Mouse (Mus musculus) ES-E14 (cell line): ENCODE data around the gene Pde6h. TPM values are rescaled to one million over a fixed set of nuclear protein-coding genes. Genes with fewer than 3 reads are reported as not detected.

Experiments
- DNase-seq: peaks from one replicate; pipeline ENCODE4 v3.0.0-alpha.2; 2013; ENCODE audit warnings: low read depth, low spot score
- H3K27ac ChIP-seq: 2 replicates; pipeline ENCODE4 v1.5.1; 2012; ENCODE audit warnings: low read depth, mild to moderate bottlenecking, low read length, moderate library complexity, mixed read lengths; ENCODE audit not compliant: poor library complexity, insufficient read depth, severe bottlenecking
- H3K36me3 ChIP-seq: 2 replicates; pipeline ENCODE4 v1.6.1; 2012; ENCODE audit warnings: mild to moderate bottlenecking, low read length, moderate library complexity, mixed read lengths; ENCODE audit not compliant: control insufficient read depth, poor library complexity, insufficient read depth, severe bottlenecking
- H3K4me1 ChIP-seq, 2 experiments: fragments of 150-350 bp in 1 of 2; sonication (generic) in 1 of 2; 2 replicates each; pipeline ENCODE4 v1.6.1; 2012; ENCODE audit warnings: low read length in 2 of 2, mild to moderate bottlenecking in 1 of 2, mixed read lengths in 1 of 2; ENCODE audit not compliant: control insufficient read depth in 2 of 2, insufficient read depth in 2 of 2, poor library complexity in 1 of 2
- H3K4me3 ChIP-seq, 2 experiments: fragments of 150-350 bp in 1 of 2; sonication (generic) in 1 of 2; 2 replicates each; pipeline ENCODE4 v1.5.1; 2012; ENCODE audit warnings: low read length in 2 of 2, low read depth in 1 of 2, mild to moderate bottlenecking in 1 of 2, mixed read lengths in 1 of 2; ENCODE audit not compliant: insufficient read depth in 1 of 2, poor library complexity in 1 of 2, severe bottlenecking in 1 of 2
- H3K9ac ChIP-seq: 2 replicates; pipeline ENCODE4 v1.6.1; 2012; ENCODE audit warnings: low read depth, mild to moderate bottlenecking, low read length, mixed read lengths; ENCODE audit not compliant: poor library complexity, insufficient read depth, severe bottlenecking
- H3K9me3 ChIP-seq: fragments of 150-350 bp; sonication (generic); 2 replicates; pipeline ENCODE4 v1.6.1; 2012; ENCODE audit warnings: low read depth, mild to moderate bottlenecking, low read length; ENCODE audit not compliant: control insufficient read depth, insufficient read depth
- CHD2 ChIP-seq: IDR thresholded peaks from 2 replicates; pipeline ENCODE4 v1.6.1; 2014; ENCODE audit warnings: mild to moderate bottlenecking, low read depth, low read length, inconsistent platforms
- HCFC1 ChIP-seq: IDR thresholded peaks from 2 replicates; pipeline ENCODE4 v1.6.1; 2012; ENCODE audit warnings: low read length, inconsistent platforms, borderline replicate concordance; ENCODE audit not compliant: insufficient read depth
- MAFK ChIP-seq: IDR thresholded peaks from 2 replicates; pipeline ENCODE4 v1.6.1; 2014; ENCODE audit warnings: mild to moderate bottlenecking, low read depth, low read length, inconsistent platforms; ENCODE audit not compliant: insufficient read depth
- ZC3H11A ChIP-seq: IDR thresholded peaks from 2 replicates; pipeline ENCODE4 v1.6.1; 2012; ENCODE audit warnings: low read depth, mild to moderate bottlenecking, inconsistent platforms, low read length, borderline replicate concordance
- ZNF384 ChIP-seq: IDR thresholded peaks from 2 replicates; pipeline ENCODE4 v1.6.1; 2012; ENCODE audit warnings: low read depth, low read length, inconsistent platforms
- in situ Hi-C, 2 experiments: fragments of 600-800 bp; cut with MboI; formaldehyde crosslinking; loops; one replicate each; pipeline ENCODE4 v1.15.1; 2025; ENCODE audit warnings: low sequenced_read_pairs in 2 of 2, inconsistent platforms in 1 of 2; ENCODE audit not compliant: unreplicated experiment in 2 of 2
- total RNA-seq: library from RNA; depleted of rRNA; stranded (reverse); fragments of 300-350 nt; gene quantifications from 2 replicates; pipeline ENCODE4 v1.2.3, GENCODE M21; 2012

Pde6h gene
- total RNA-seq, 1 experiment: 0.45 TPM

DNA sequence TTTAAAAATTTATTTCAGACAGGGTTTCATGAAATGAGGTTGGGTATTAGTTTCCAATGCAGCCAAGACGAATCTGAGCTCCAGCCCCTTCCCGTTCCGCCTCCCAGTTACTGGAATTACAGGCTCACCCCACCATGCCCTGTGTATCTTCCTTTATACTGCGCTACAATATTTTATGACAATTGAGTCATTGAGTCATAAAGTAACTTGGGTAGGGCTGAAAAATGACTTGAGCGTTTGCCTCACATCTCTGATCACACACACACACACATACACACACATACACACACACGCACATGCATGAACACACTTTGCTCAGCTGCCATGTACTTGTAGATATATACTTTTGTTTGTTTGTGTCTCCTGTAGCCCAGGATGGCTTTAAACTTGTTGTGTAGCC, 9.4 kb upstream of the Pde6h start:
- TF ChIP-seq CHD2 (no peak), MAFK (no peak), ZNF384 (no peak), HCFC1 (no peak), ZC3H11A (no peak)
- Histone ChIP-seq H3K36me3 (no peaks in the 10 kb centered on the region), H3K27ac (no peak overlapping the region), H3K4me1 (no peaks in the 10 kb centered on the region), H3K9me3 (no peaks in the 10 kb centered on the region), H3K9ac (no peak overlapping the region), H3K4me3 (no peak overlapping the region)
- no peak for DNase-seq
- in situ Hi-C loops: no loop called here

- no peak for TF ChIP-seq CHD2
- TF ChIP-seq ZC3H11A: no peak
- no peak for TF ChIP-seq MAFK
- TF ChIP-seq ZNF384: no peak
- TF ChIP-seq HCFC1: no peak
- in situ Hi-C loops: no loop called here
- DNase-seq: no peak
- H3K9me3 ChIP-seq: no peaks in the 10 kb centered on the region
- H3K4me3 ChIP-seq: no peak overlapping the region
- no peak overlapping the region for H3K9ac ChIP-seq
- no peaks in the 10 kb centered on the region for H3K4me1 ChIP-seq
- no peak overlapping the region for H3K27ac ChIP-seq
- H3K36me3 ChIP-seq: no peaks in the 10 kb centered on the region
These were observed 7.8 kb upstream of the Pde6h start for GRCm38 (mm10) chr6:136915721-136916395.

- no peak overlapping the region for H3K4me3 ChIP-seq
- H3K9ac ChIP-seq: no peak overlapping the region
- H3K4me1 ChIP-seq: no peaks in the 10 kb centered on the region
- TF ChIP-seq MAFK (no peak), CHD2 (no peak), ZC3H11A (no peak), ZNF384 (no peak), HCFC1 (no peak)
- in situ Hi-C loops: no loop called here
- no peak overlapping the region for H3K27ac ChIP-seq
- no peaks in the 10 kb centered on the region for H3K9me3 ChIP-seq
- DNase-seq: no peak
- H3K36me3 ChIP-seq: no peaks in the 10 kb centered on the region
These were observed 5.7 kb upstream of the Pde6h start for GRCm38 (mm10) chr6:136917885-136918284.

- no peak overlapping the region for H3K9ac ChIP-seq
- TF ChIP-seq MAFK: no peak
- TF ChIP-seq ZC3H11A: 0 out of 2 replicates have a peak, but pooled peaks have one; percentile 8
- no peak for TF ChIP-seq HCFC1
- no peak for TF ChIP-seq ZNF384
- TF ChIP-seq CHD2: no peak
- no peak for DNase-seq
- in situ Hi-C loops: no loop called here
- H3K4me1 ChIP-seq: no peaks in the 10 kb centered on the region
- no peaks in the 10 kb centered on the region for H3K9me3 ChIP-seq
- H3K27ac ChIP-seq: no peak overlapping the region
- H3K36me3 ChIP-seq: no peaks in the 10 kb centered on the region
- H3K4me3 ChIP-seq: no peak overlapping the region
These were observed 3.0 kb upstream of the Pde6h start for GRCm38 (mm10) chr6:136920320-136921257.
